Mouse (Mus musculus) midbrain, embryonic 12.5 days (tissue): ENCODE data around the gene Edf1. TPM values are rescaled to one million over a fixed set of nuclear protein-coding genes. Genes with fewer than 3 reads are reported as not detected.
"Not testable (repeated sequence)": the region's sequence is repeated elsewhere in the genome, so short reads cannot be mapped to it uniquely, and the experiment has no call there.

Source experiments
- ATAC-seq: fragments of 200-750 bp; cut with Nextera tagmentation; 2 replicates; pipeline ENCODE4 v1.8.0; 2017; ENCODE audit warnings: low read depth, moderate TSS enrichment, moderate library complexity; ENCODE audit not compliant: low FRiP score
- H3K27ac ChIP-seq: fragments of 300-500 bp; sonication (generic); replicated peaks from 2 replicates; pipeline ENCODE4 v1.5.1; 2016; ENCODE audit warnings: mild to moderate bottlenecking
- H3K27me3 ChIP-seq: fragments of 300-500 bp; sonication (generic); 2 replicates; pipeline ENCODE4 v1.6.1; 2016; ENCODE audit warnings: mild to moderate bottlenecking
- H3K36me3 ChIP-seq: fragments of 300-500 bp; sonication (generic); 2 replicates; pipeline ENCODE4 v1.6.1; 2016
- H3K4me1 ChIP-seq: fragments of 300-500 bp; sonication (generic); 2 replicates; pipeline ENCODE4 v1.6.1; 2016
- H3K4me2 ChIP-seq: fragments of 300-500 bp; sonication (generic); replicated peaks from 2 replicates; pipeline ENCODE4 v1.6.1; 2016; ENCODE audit warnings: mild to moderate bottlenecking, moderate library complexity
- H3K4me3 ChIP-seq: fragments of 300-500 bp; sonication (generic); 2 replicates; pipeline ENCODE4 v1.5.1; 2016; ENCODE audit warnings: mild to moderate bottlenecking
- H3K9ac ChIP-seq: fragments of 300-500 bp; sonication (generic); replicated peaks from 2 replicates; pipeline ENCODE4 v1.6.1; 2016; ENCODE audit warnings: mild to moderate bottlenecking, moderate library complexity
- H3K9me3 ChIP-seq: fragments of 300-500 bp; sonication (generic); 2 replicates; pipeline ENCODE4 v1.6.1; 2016; ENCODE audit warnings: mild to moderate bottlenecking
- WGBS: fragments of 180-500 bp; shearing (Covaris S2); methylation state at CpG from one replicate; pipeline ENCODE4 v1.1.7; 2016; 5-methylcytosine and 5-hydroxymethylcytosine counted together
- polyA plus RNA-seq: library from polyadenylated mRNA; unstranded; fragments of >200 nt; fragmentation: Nextera tagmentation; extraction: Ambion mirVana; gene quantifications from 2 replicates; pipeline ENCODE4 v1.2.1, GENCODE M21; 2016

Gene Edf1
- polyA plus RNA-seq, 1 experiment from 2014 or later: 362 TPM

GRCm38 (mm10) chr2:25549021-25549991 lies 8.3 kb upstream of the Edf1 start:
- no peaks in the 10 kb centered on the region for H3K36me3 ChIP-seq
- H3K9me3 ChIP-seq: no peaks in the 10 kb centered on the region
- peaks cover 15% of the 10 kb centered on the region for H3K4me1 ChIP-seq
- no peak overlapping the region for H3K4me2 ChIP-seq
- 81% methylated on average over 9 of the region's 9 CpGs for WGBS
- H3K4me3 ChIP-seq: no peak overlapping the region
- no peak for ATAC-seq
- H3K27ac ChIP-seq: no peak overlapping the region
- no peaks in the 10 kb centered on the region for H3K27me3 ChIP-seq
- no peak overlapping the region for H3K9ac ChIP-seq

- no peaks in the 10 kb centered on the region for H3K9me3 ChIP-seq
- H3K27ac ChIP-seq: no peak overlapping the region
- H3K9ac ChIP-seq: no peak overlapping the region
- H3K4me1 ChIP-seq: peaks cover 4% of the 10 kb centered on the region; the same call in 1 of the 2 replicates
- no peak overlapping the region for H3K4me3 ChIP-seq
- 37% methylated on average over 5 of the region's 5 CpGs for WGBS
- no peak overlapping the region for H3K4me2 ChIP-seq
- no peaks in the 10 kb centered on the region for H3K27me3 ChIP-seq
- H3K36me3 ChIP-seq: no peaks in the 10 kb centered on the region
- no peak for ATAC-seq
Observed at GRCm38 (mm10) chr2:25551186-25551585, 6.5 kb upstream of the Edf1 start.

- not testable (repeated sequence) for H3K4me3 ChIP-seq, H3K27ac ChIP-seq, H3K36me3 ChIP-seq, H3K27me3 ChIP-seq, H3K4me1 ChIP-seq, H3K9ac ChIP-seq, H3K4me2 ChIP-seq, H3K9me3 ChIP-seq, ATAC-seq
- 85% methylated on average over 4 of the region's 4 CpGs for WGBS
Observed at GRCm38 (mm10) chr2:25553171-25553786, 4.4 kb upstream of the Edf1 start.

DNA sequence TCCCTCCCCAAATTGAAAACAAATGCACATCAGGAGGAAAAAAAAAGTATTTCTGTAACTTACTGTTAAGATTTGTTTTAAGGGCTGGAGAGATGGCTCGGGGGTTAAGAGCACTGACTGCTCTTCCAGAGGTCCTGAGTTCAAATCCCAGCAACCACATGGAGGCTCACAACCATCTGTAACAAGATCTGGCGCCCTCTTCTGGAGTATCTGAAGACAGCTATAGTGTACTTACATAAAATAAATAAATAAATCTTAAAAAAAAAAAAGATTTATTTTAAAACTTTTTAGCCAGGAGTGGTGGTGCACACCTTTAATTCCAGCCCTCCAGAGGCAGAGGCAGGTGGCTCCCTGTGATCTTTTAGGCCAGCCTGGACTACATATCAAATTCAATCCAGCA lies 2.2 kb upstream of the Edf1 start:
- H3K27ac ChIP-seq, H3K4me3 ChIP-seq, ATAC-seq, H3K36me3 ChIP-seq, H3K27me3 ChIP-seq, H3K4me2 ChIP-seq, H3K9me3 ChIP-seq, H3K9ac ChIP-seq: not testable (repeated sequence)
- peaks cover 21% of the 10 kb centered on the region for H3K4me1 ChIP-seq
- 49% methylated on average over 2 of the region's 2 CpGs for WGBS

DNA sequence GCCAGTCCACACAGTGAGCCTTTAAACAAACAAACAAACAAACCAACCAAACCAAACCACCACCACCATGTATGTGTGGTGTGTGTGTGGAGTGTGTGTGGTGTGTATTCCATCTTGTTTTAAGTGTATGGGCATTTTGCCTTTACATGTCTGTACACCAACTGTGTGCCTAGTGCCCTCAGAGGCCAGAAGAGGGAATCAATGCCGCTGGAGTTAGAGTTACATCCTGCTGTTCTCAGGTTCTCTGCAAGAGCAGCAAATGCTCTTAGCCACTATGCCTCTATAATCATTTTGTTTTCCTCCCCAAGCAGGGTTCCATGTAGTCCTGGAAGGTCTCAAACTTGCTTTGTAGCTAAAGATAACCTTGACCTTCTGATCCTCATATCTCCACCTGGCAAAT lies 1.4 kb upstream of the Edf1 start:
- Histone ChIP-seq H3K4me1 (peaks cover 21% of the 10 kb centered on the region), H3K27ac (no peak overlapping the region), H3K36me3 (peaks cover 11% of the 10 kb centered on the region), H3K27me3 (no peaks in the 10 kb centered on the region), H3K4me3 (no peak overlapping the region), H3K4me2 (peak overlapping the region; percentile 93; the same call in 1 of the 2 replicates), H3K9ac (no peak overlapping the region), H3K9me3 (no peaks in the 10 kb centered on the region)
- 58% methylated on average over 1 of the region's 1 CpGs for WGBS
- ATAC-seq: no peak

- Histone ChIP-seq H3K27ac (peak overlapping the region; percentile 81), H3K27me3 (no peaks in the 10 kb centered on the region), H3K4me1 (peaks cover 21% of the 10 kb centered on the region), H3K4me2 (peak overlapping the region; percentile 93), H3K9me3 (no peaks in the 10 kb centered on the region), H3K36me3 (peaks cover 28% of the 10 kb centered on the region), H3K9ac (peak overlapping the region; percentile 98), H3K4me3 (peak overlapping the region; percentile 98)
- WGBS: under 1% methylated on average over 24 of the region's 24 CpGs
- ATAC-seq: no peak; the same call in 1 of the 2 replicates
Observed at GRCm38 (mm10) chr2:25557964-25558360, 315 bp downstream of the Edf1 start.

DNA sequence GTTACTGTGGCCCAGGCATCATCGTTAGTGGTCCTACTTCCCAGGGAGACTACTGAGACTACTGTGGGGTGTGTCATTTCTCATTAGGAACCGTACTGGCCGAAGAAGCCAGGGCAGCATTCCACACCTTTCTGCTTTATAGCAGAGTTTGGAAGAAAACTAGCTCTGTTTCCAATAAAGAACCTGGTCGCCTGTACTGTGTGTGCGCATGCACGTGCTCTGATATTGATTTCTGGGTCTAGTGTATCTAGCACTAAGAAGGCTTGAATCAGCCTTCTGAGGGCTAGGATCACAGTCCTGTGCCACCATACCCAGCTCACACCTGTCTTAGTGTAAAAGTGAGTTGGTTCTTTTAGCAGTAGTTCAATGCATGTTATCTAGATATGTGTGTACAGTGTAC lies 1.1 kb downstream of the Edf1 start:
- no peak for ATAC-seq
- Histone ChIP-seq H3K9me3 (no peaks in the 10 kb centered on the region), H3K36me3 (peaks cover 36% of the 10 kb centered on the region), H3K27me3 (no peaks in the 10 kb centered on the region), H3K4me3 (peak overlapping the region; percentile 98), H3K27ac (no peak overlapping the region), H3K4me1 (peaks cover 21% of the 10 kb centered on the region), H3K4me2 (peak overlapping the region; percentile 93), H3K9ac (peak overlapping the region; percentile 98)
- 78% methylated on average over 6 of the region's 6 CpGs for WGBS

DNA sequence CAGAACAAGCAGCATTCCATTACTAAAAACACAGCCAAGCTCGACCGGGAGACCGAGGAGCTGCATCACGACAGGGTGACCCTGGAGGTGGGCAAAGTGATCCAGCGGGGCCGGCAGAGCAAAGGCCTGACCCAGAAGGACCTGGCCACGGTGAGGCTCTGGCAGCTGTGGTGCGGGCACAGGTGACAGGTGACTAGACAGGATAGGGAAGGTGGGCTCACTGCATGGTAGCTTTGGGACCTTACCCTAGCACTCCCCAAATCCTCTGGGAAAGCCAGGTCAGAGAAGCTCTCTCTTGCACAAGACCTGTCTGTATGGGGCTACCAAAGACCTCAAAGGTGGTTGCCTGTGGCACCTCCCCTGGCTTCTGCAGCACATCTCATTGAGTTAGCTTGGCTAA lies 2.9 kb downstream of the Edf1 start:
- Histone ChIP-seq H3K27ac (no peak overlapping the region), H3K4me3 (no peak overlapping the region), H3K4me1 (peaks cover 21% of the 10 kb centered on the region), H3K27me3 (no peaks in the 10 kb centered on the region), H3K9ac (no peak overlapping the region), H3K4me2 (no peak overlapping the region), H3K9me3 (no peaks in the 10 kb centered on the region), H3K36me3 (peaks cover 53% of the 10 kb centered on the region)
- 91% methylated on average over 8 of the region's 8 CpGs for WGBS
- no peak for ATAC-seq

- WGBS: 85% methylated on average over 9 of the region's 9 CpGs
- H3K9me3 ChIP-seq: no peaks in the 10 kb centered on the region
- ATAC-seq: no peak
- H3K36me3 ChIP-seq: peaks cover 60% of the 10 kb centered on the region
- no peak overlapping the region for H3K4me3 ChIP-seq
- peaks cover 17% of the 10 kb centered on the region for H3K4me1 ChIP-seq
- 0 out of 2 replicates have a peak overlapping the region, but pooled peaks have one; percentile 11 for H3K9ac ChIP-seq
- no peaks in the 10 kb centered on the region for H3K27me3 ChIP-seq
- no peak overlapping the region for H3K4me2 ChIP-seq
- H3K27ac ChIP-seq: no peak overlapping the region
Observed at GRCm38 (mm10) chr2:25561946-25562345, 4.3 kb downstream of the Edf1 start.

GRCm38 (mm10) chr2:25565741-25566140 lies 8.1 kb downstream of the Edf1 start:
- H3K27ac ChIP-seq: no peak overlapping the region
- no peak overlapping the region for H3K9ac ChIP-seq
- H3K9me3 ChIP-seq: no peaks in the 10 kb centered on the region
- 86% methylated on average over 8 of the region's 8 CpGs for whole genome bisulfite sequencing
- H3K36me3 ChIP-seq: peaks cover 85% of the 10 kb centered on the region
- ATAC-seq: no peak
- no peak overlapping the region for H3K4me3 ChIP-seq
- H3K4me2 ChIP-seq: no peak overlapping the region
- no peaks in the 10 kb centered on the region for H3K27me3 ChIP-seq
- no peaks in the 10 kb centered on the region for H3K4me1 ChIP-seq

- H3K4me3 ChIP-seq: no peak overlapping the region
- H3K36me3 ChIP-seq: peaks cover 83% of the 10 kb centered on the region
- ATAC-seq: no peak
- 92% methylated on average over 6 of the region's 6 CpGs for WGBS
- H3K4me1 ChIP-seq: no peaks in the 10 kb centered on the region
- no peaks in the 10 kb centered on the region for H3K9me3 ChIP-seq
- H3K27me3 ChIP-seq: no peaks in the 10 kb centered on the region
- no peak overlapping the region; the same call in 1 of the 2 replicates for H3K27ac ChIP-seq
- no peak overlapping the region for H3K9ac ChIP-seq
- H3K4me2 ChIP-seq: no peak overlapping the region
Observed at GRCm38 (mm10) chr2:25566558-25566957, 8.9 kb downstream of the Edf1 start.

DNA sequence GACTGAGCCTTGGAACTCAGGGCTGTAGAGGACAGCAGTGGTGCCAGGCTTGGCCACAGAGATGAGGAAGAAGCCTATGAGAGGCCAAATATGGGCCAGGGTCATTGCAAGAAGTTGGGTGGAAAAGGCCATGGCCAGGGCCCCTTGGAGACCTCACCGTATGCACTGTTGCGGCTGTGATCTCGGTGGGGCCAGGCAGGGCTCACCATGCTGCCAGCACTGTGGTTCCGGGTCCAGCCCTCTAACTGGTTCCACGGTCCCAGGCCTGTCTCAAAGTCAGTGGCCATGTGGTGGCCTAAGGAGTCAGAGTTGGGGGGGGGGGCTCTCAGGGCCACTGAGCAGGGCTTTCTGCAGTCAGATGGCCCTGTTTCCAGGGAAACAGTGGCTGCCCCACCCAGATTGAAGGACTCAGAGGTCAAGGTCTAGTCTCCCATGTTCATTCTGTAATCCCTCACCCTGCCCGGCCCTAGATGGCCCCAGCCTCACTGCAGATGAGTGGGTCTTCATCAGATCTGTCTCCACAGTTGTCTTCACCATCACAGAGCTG lies 10.9 kb downstream of the Edf1 start:
- H3K36me3 ChIP-seq: peaks cover 77% of the 10 kb centered on the region
- no peak overlapping the region for H3K4me2 ChIP-seq
- WGBS: 81% methylated on average over 6 of the region's 6 CpGs

More for the DNA sequence above, 10.9 kb downstream of the Edf1 start:
- Histone ChIP-seq H3K27ac (no peak overlapping the region), H3K9me3 (no peaks in the 10 kb centered on the region), H3K4me1 (peaks cover 8% of the 10 kb centered on the region), H3K4me3 (no peak overlapping the region), H3K9ac (no peak overlapping the region), H3K27me3 (no peaks in the 10 kb centered on the region)
- ATAC-seq: no peak
